Mouse (Mus musculus): ENCODE measurements around the gene Oscar.
"Not testable (repeated sequence)": the region's sequence is repeated elsewhere in the genome, so short reads cannot be mapped to it uniquely, and the experiment has no call there.

Oscar gene

DNA sequence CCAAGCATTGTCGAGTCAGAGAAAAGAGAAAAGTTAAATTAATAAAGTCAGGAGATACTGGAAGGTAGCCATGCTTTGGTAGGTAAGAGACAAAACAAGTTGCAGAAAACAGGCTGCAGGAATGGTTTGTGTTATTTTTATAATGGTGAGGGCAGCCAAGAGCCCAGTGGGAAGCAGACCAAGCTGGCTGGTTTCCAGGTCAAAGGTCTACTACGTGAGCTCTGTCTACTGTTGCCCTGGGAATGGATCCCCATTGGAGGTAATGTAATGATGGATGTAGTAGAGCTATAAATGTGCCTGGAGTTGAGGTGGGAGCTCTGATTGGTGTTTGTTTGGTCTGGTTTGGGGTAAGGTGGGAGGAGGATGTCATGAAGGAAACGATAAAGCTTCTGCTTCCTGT is 6.9 kb downstream of the Oscar start:
- DNase-seq, result no peak

GRCm38 (mm10) chr7:3608668-3609067 is 7.3 kb downstream of the Oscar start:
- DNase-seq, result no peak

GRCm38 (mm10) chr7:3607391-3607790 is 8.6 kb downstream of the Oscar start:
- DNase-seq, result no peak

GRCm38 (mm10) chr7:3606798-3607197 is 9.2 kb downstream of the Oscar start:
- peak in 1 of 2 experiments; percentile 9 for DNase-seq

DNA sequence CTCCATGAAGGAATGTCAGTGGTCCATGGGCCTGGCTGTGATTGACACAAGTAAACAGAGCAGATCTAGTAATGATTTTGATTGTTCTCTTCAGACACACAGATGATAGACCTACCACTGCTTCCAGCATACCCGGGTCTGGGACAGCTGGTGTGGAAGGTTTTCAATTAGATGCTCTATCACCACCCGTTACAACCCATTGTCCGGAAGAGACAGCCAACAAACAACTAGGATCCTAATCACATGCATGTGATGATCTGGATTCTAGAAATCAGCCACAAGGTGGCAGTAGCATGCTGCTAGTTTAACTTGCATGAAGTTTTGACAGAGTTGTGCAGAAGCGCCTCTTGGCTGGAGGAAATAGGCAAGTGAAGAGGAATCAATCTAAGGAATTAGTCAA is 14.8 kb downstream of the Oscar start:
- peak in 1 of 2 experiments; percentile 56 for DNase-seq

GRCm38 (mm10) chr7:3597755-3598154 is 18.2 kb downstream of the Oscar start:
- DNase-seq, result not testable (repeated sequence)

GRCm38 (mm10) chr7:3595146-3595545 is 20.8 kb downstream of the Oscar start:
- peak in 1 of 2 experiments; percentile 30 for DNase-seq

GRCm38 (mm10) chr7:3594686-3595085 is 21.3 kb downstream of the Oscar start:
- DNase-seq, result peak in 1 of 2 experiments; percentile 7

DNA sequence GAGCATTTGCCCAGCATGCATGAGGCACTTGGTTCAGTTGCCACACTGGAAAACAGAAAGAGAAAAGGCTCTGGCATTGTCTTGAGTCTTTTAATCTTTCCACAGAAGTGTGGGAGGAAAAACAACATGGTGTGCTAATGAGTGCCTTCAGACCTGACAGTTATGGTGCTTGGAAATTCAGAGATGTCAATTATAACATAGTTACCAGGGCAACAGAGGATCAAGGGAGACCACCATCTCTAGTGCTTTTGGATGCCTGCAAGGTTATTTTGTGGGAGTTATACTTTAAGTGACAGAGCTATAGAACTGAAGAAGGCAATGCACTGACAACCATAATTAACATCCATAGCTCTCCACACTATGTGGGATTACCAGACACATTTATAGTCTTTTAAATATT is 22.1 kb downstream of the Oscar start:
- no peak for DNase-seq

GRCm38 (mm10) chr7:3591534-3591933 is 24.4 kb downstream of the Oscar start:
- no peak for DNase-seq

- no peak for DNase-seq
Measured at GRCm38 (mm10) chr7:3590550-3590949, 25.4 kb downstream of the Oscar start.

GRCm38 (mm10) chr7:3587292-3587691 is 28.7 kb downstream of the Oscar start:
- DNase-seq, result no peak

DNA sequence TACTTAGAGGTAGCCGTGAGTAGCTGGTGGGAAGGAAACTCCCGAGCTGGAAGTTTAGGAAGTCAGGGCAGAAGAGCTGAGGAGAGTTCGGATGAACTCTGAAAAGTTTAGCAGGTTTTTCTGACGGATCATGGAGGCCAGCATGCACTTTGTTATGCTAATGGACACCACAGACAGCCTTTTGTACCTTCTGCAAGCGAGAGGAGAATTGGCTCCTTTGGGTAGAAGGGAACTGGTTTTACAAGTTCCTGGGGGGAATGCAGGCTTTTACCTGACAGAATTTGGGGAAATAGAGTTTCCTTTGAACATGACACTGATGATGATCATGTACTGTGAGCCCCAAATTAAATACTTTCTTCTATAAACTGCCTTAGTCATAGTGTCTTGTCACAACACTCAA is 29.7 kb downstream of the Oscar start:
- DNase-seq, result no peak

GRCm38 (mm10) chr7:3585763-3586162 is 30.2 kb downstream of the Oscar start:
- no peak for DNase-seq

DNA sequence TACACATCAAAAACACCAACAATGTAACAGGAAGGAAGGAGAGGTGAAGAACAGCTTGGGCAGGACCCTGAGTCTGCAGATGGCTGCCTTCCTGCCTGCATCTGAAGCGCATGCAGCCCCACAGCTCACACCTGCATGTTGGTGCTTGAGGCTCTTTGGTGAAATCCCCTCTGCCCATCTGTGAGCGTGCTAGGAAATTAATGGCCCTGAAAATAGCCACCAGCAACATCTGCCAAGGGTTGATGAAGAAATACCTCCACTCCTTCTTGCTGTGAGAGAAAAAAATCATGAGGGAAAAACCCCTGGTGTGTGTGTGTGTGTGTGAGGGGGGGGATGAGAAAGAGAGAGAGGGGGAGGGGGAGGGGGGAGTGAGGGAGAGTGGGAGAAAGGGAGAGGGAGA is 35.9 kb downstream of the Oscar start:
- no peak for DNase-seq

DNA sequence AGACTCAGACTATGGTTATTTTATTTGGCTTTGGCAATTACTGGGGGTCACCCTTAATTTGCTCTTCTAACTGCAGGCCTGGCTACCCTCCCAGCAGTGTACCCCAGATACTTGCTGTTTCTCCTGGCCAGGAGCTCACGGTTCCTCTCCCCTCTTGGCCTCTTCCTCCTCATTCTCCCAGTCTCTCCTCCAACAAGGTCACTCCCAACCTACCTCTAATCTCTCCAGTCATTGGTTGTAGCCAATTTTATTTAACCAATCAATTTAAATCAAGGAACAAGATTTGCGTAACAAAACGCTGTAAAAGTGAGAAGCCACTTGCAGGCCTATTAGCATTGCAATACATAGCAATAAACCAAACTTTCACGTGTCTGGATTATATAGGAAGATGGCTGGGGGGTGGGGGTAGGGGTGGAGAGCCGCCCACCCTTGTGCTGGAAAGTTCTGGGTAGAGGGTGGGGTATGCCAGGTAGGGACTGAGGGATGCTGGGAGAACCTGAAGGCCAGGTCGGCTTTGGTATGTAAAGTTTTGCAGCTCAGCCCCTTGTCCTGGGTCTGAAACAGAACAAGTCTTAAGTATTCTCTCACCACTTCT is 36.9 kb downstream of the Oscar start:
- no peak for DNase-seq

GRCm38 (mm10) chr7:3578196-3578595 is 37.8 kb downstream of the Oscar start:
- DNase-seq, result no peak

DNA sequence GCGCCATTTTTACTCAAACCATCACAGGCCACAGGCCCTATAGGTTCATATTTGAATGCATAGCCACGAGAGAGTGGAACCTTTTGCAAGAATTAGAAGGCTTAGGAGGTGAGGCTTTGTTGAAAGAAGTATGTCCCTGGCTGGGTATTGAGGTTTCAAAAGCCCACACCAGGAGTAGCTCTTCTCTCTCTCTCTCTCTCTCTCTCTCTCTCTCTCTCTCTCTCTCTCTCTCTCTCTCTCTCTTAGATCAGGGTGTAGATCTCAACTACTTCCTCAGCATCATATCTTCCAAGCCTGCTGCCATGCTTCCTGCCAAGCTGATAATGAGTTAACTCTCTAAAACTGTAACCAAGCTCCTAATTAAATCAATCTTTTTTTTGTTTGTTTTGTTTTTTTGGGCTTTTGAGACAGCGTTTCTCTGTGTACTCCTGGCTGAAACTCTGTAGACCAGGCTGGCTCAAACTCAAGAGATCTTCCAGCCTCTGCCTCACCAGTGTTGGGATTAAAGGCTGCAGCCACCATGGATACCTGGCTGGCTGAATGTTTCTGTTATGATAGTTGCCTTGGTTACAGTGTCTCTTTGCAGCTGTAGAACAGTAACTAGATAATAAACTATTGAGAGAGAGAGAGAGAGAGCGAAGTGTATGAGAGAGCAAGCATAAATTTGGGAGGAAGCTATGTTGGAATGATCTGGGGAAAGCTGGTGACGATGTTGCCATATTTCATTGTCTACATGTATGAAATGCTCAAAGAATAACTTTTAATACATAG is 39.4 kb downstream of the Oscar start:
- no peak for DNase-seq

GRCm38 (mm10) chr7:3574216-3574615 is 41.7 kb downstream of the Oscar start:
- no peak for DNase-seq

- DNase-seq, result no peak
Measured at GRCm38 (mm10) chr7:3571847-3572246, 44.1 kb downstream of the Oscar start.

DNA sequence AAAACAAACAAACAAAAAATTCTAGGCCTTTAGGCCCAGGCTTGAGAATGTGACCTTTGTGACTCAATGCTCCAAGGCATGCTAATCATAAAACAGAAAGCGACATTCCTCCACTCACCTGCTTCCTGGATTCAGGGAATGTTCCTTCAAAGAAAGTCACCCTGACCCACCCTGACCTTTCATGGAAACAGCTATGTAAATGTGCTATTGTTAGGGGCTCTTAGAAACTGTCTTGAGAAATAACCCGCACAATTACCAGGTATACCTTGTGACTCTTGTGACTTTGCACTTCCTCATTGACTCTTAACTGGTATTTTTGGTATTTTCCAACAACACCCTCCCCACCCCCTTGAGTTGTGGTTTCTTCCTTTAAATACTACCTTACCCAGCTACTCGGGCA is 45.4 kb downstream of the Oscar start:
- not testable (repeated sequence) for DNase-seq

DNA sequence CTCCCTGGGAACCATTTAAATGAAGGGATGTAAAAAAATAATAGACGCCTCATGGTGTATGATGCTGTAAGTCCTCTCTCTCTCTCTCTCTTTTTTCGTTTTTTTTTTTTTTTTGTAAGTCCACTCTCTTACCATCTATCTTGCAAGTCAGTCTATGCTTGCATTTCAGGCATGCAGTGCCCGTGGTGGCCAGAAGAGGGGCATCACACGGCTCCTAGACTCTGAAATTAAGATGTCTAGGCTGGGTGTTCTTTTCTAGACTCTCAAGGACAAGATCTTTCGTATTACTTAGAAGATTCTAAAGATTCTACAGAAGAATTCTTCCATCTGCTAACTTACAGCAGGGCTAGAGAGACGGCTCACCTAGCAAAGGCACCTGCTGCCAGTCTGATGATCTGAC is 46.2 kb downstream of the Oscar start:
- no peak for DNase-seq

DNA sequence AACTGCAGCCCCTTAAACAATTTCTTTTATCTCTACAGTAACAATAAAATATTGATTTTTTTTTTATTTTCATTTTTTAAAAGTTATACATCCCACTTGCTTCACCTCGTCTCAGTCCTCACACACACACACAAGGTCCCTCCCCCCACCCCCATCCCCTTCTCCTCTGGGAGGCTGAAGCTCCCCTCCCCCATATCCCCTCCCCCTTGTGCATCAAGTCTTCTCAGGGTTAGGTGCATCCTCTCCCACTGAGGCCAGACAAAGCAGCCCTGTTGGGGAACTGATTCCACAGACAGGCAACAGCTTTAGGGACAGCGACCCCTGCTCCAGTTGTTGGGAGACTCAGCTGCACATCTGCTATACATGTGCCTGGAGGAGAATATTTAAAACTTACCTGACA is 48.6 kb downstream of the Oscar start:
- DNase-seq, result no peak
